Mouse (Mus musculus) liver, postnatal 0 days (tissue): Measurements from ENCODE around the gene Kif1a.

ENCODE experiments used
- CTCF ChIP-seq: sonication (generic); IDR thresholded peaks from 2 replicates; pipeline ENCODE4 v1.5.1; 2016; ENCODE audit warnings: antibody characterized with exemption, low read depth
- EP300 ChIP-seq: IDR thresholded peaks from 2 replicates; pipeline ENCODE4 v1.6.1; 2016; ENCODE audit warnings: antibody characterized with exemption, low read depth, mild to moderate bottlenecking

- TF ChIP-seq CTCF, result no peak
- TF ChIP-seq EP300, result no peak
Measured at GRCm38 (mm10) chr1:93098956-93099355, 2.8 kb downstream of the Kif1a start.
